Mouse (Mus musculus): ENCODE results near the gene Dtx2. TPM values are rescaled to one million over a fixed set of nuclear protein-coding genes. Genes with fewer than 3 reads are reported as not detected.

Gene Dtx2
- polyA plus RNA-seq, 1 experiment from 2014 or later, result 25.5 TPM

GRCm38 (mm10) chr5:135979381-135979780, 15.2 kb upstream of the Dtx2 start:
- ATAC-seq, result no peak
- Histone ChIP-seq H3K9ac (no peak overlapping the region), H3K4me1 (no peaks in the 10 kb centered on the region), H3K4me2 (no peak overlapping the region), H3K4me3 (no peak overlapping the region), H3K27ac (no peak overlapping the region), H3K36me3 (ENCODE audit: poor library complexity, severe bottlenecking) (no peaks in the 10 kb centered on the region), H3K27me3 (no peaks in the 10 kb centered on the region), H3K9me3 (replicated peaks) (no peaks in the 10 kb centered on the region)
- WGBS, result 69% methylated on average over 5 of the region's 5 CpGs

- no peak within 1 kb of the TSS for H3K4me3 ChIP-seq
- no peak for ATAC-seq
- H3K9me3 ChIP-seq (replicated peaks), result no peaks in the 10 kb centered on the region
- WGBS, result 76% methylated on average over 8 of the region's 8 CpGs
- H3K9ac ChIP-seq, result no peak within 1 kb of the TSS
- no peak within 1 kb of the TSS for H3K27ac ChIP-seq
- H3K27me3 ChIP-seq, result no peaks in the 10 kb centered on the region
- no peak within 1 kb of the TSS for H3K4me2 ChIP-seq
- H3K36me3 ChIP-seq (ENCODE audit: poor library complexity, severe bottlenecking), result no peaks in the 10 kb centered on the region
- no peaks in the 10 kb centered on the region for H3K4me1 ChIP-seq
Measured at GRCm38 (mm10) chr5:135979904-135980303, 14.7 kb upstream of the Dtx2 start, which contains the start of gene Zp3. Zp3 (plus strand) TSS chr5:135980099.

GRCm38 (mm10) chr5:135982398-135982797, 12.2 kb upstream of the Dtx2 start:
- H3K27ac ChIP-seq, result no peak overlapping the region
- no peak overlapping the region for H3K4me2 ChIP-seq
- H3K9me3 ChIP-seq (replicated peaks), result no peaks in the 10 kb centered on the region
- no peak overlapping the region for H3K9ac ChIP-seq
- H3K4me3 ChIP-seq, result no peak overlapping the region
- H3K27me3 ChIP-seq, result no peaks in the 10 kb centered on the region
- WGBS, result 38% methylated on average over 6 of the region's 6 CpGs
- H3K4me1 ChIP-seq, result no peaks in the 10 kb centered on the region
- no peaks in the 10 kb centered on the region for H3K36me3 ChIP-seq (ENCODE audit: poor library complexity, severe bottlenecking)
- no peak for ATAC-seq

GRCm38 (mm10) chr5:135984546-135985044, 10.0 kb upstream of the Dtx2 start:
- ATAC-seq, result no peak
- Histone ChIP-seq H3K9ac (no peak overlapping the region), H3K9me3 (replicated peaks) (no peaks in the 10 kb centered on the region), H3K4me2 (no peak overlapping the region), H3K4me3 (no peak overlapping the region), H3K27ac (no peak overlapping the region), H3K36me3 (ENCODE audit: poor library complexity, severe bottlenecking) (no peaks in the 10 kb centered on the region), H3K4me1 (no peaks in the 10 kb centered on the region), H3K27me3 (no peaks in the 10 kb centered on the region)
- WGBS, result 62% methylated on average over 6 of the region's 6 CpGs

- Histone ChIP-seq H3K4me1 (no peaks in the 10 kb centered on the region), H3K36me3 (ENCODE audit: poor library complexity, severe bottlenecking) (no peaks in the 10 kb centered on the region), H3K4me2 (no peak overlapping the region), H3K9me3 (replicated peaks) (no peaks in the 10 kb centered on the region), H3K27ac (no peak overlapping the region), H3K9ac (no peak overlapping the region), H3K4me3 (no peak overlapping the region), H3K27me3 (no peaks in the 10 kb centered on the region)
- WGBS, result 64% methylated on average over 11 of the region's 11 CpGs
- ATAC-seq, result no peak
Measured at GRCm38 (mm10) chr5:135987248-135987647, 7.4 kb upstream of the Dtx2 start.

- Histone ChIP-seq H3K27me3 (no peaks in the 10 kb centered on the region), H3K36me3 (ENCODE audit: poor library complexity, severe bottlenecking) (no peaks in the 10 kb centered on the region), H3K9me3 (replicated peaks) (no peaks in the 10 kb centered on the region), H3K4me3 (no peak overlapping the region), H3K4me2 (no peak overlapping the region), H3K4me1 (peaks cover 4% of the 10 kb centered on the region), H3K9ac (no peak overlapping the region), H3K27ac (no peak overlapping the region)
- 77% methylated on average over 5 of the region's 5 CpGs for WGBS
- ATAC-seq, result no peak
Measured at GRCm38 (mm10) chr5:135990601-135991000, 4.0 kb upstream of the Dtx2 start.

- ATAC-seq, result no peak
- Histone ChIP-seq H3K4me3 (no peak overlapping the region), H3K4me2 (no peak overlapping the region), H3K4me1 (peaks cover 16% of the 10 kb centered on the region), H3K27ac (no peak overlapping the region), H3K9me3 (replicated peaks) (no peaks in the 10 kb centered on the region), H3K9ac (no peak overlapping the region), H3K36me3 (ENCODE audit: poor library complexity, severe bottlenecking) (peaks cover 22% of the 10 kb centered on the region), H3K27me3 (no peaks in the 10 kb centered on the region)
- 62% methylated on average over 5 of the region's 5 CpGs for WGBS
Measured at GRCm38 (mm10) chr5:135993381-135993965, 1.1 kb upstream of the Dtx2 start.

- no peak overlapping the region for H3K27ac ChIP-seq
- H3K4me1 ChIP-seq, result peaks cover 16% of the 10 kb centered on the region
- H3K4me3 ChIP-seq, result peak overlapping the region; percentile 77
- no peaks in the 10 kb centered on the region for H3K9me3 ChIP-seq (replicated peaks)
- H3K4me2 ChIP-seq, result peak overlapping the region; percentile 82; the same call in 1 of the 2 replicates
- peak; percentile 58 for ATAC-seq
- H3K27me3 ChIP-seq, result no peaks in the 10 kb centered on the region
- H3K9ac ChIP-seq, result no peak overlapping the region
- H3K36me3 ChIP-seq (ENCODE audit: poor library complexity, severe bottlenecking), result peaks cover 29% of the 10 kb centered on the region
- 63% methylated on average over 8 of the region's 8 CpGs for WGBS
Measured at GRCm38 (mm10) chr5:135994335-135994724, 270 bp upstream of the Dtx2 start.

GRCm38 (mm10) chr5:135996162-135996561, 1.6 kb downstream of the Dtx2 start:
- H3K4me3 ChIP-seq, result no peak overlapping the region
- no peaks in the 10 kb centered on the region for H3K27me3 ChIP-seq
- 0 out of 2 replicates have a peak overlapping the region, but pooled peaks have one; percentile 92 for H3K9ac ChIP-seq
- ATAC-seq, result no peak
- H3K4me2 ChIP-seq, result peak overlapping the region; percentile 82
- no peaks in the 10 kb centered on the region for H3K9me3 ChIP-seq (replicated peaks)
- no peak overlapping the region for H3K27ac ChIP-seq
- peaks cover 45% of the 10 kb centered on the region for H3K36me3 ChIP-seq (ENCODE audit: poor library complexity, severe bottlenecking)
- WGBS, result 92% methylated on average over 8 of the region's 8 CpGs
- peaks cover 16% of the 10 kb centered on the region for H3K4me1 ChIP-seq

GRCm38 (mm10) chr5:136001222-136001621, 6.6 kb downstream of the Dtx2 start:
- H3K9ac ChIP-seq, result no peak overlapping the region
- peaks cover 11% of the 10 kb centered on the region for H3K4me1 ChIP-seq
- no peak overlapping the region for H3K4me2 ChIP-seq
- ATAC-seq, result no peak
- H3K27me3 ChIP-seq, result no peaks in the 10 kb centered on the region
- H3K36me3 ChIP-seq (ENCODE audit: poor library complexity, severe bottlenecking), result peaks cover 57% of the 10 kb centered on the region
- no peak overlapping the region for H3K4me3 ChIP-seq
- H3K9me3 ChIP-seq (replicated peaks), result no peaks in the 10 kb centered on the region
- 93% methylated on average over 6 of the region's 6 CpGs for WGBS
- H3K27ac ChIP-seq, result no peak overlapping the region

GRCm38 (mm10) chr5:136002325-136002724, 7.7 kb downstream of the Dtx2 start:
- Histone ChIP-seq H3K27ac (no peak overlapping the region), H3K9me3 (replicated peaks) (no peaks in the 10 kb centered on the region), H3K27me3 (no peaks in the 10 kb centered on the region), H3K9ac (no peak overlapping the region), H3K36me3 (ENCODE audit: poor library complexity, severe bottlenecking) (peaks cover 47% of the 10 kb centered on the region), H3K4me3 (no peak overlapping the region), H3K4me1 (peaks cover 6% of the 10 kb centered on the region), H3K4me2 (no peak overlapping the region)
- ATAC-seq, result no peak
- WGBS, result 72% methylated on average over 2 of the region's 2 CpGs

- WGBS, result 27% methylated on average over 3 of the region's 3 CpGs
- ATAC-seq, result no peak
- Histone ChIP-seq H3K9me3 (replicated peaks) (no peaks in the 10 kb centered on the region), H3K4me1 (peaks cover 6% of the 10 kb centered on the region), H3K4me2 (no peak overlapping the region), H3K27ac (no peak overlapping the region), H3K36me3 (ENCODE audit: poor library complexity, severe bottlenecking) (peaks cover 43% of the 10 kb centered on the region), H3K27me3 (no peaks in the 10 kb centered on the region), H3K4me3 (no peak overlapping the region), H3K9ac (0 out of 2 replicates have a peak overlapping the region, but pooled peaks have one; percentile 21)
Measured at GRCm38 (mm10) chr5:136002751-136003151, 8.2 kb downstream of the Dtx2 start.

- peaks cover 6% of the 10 kb centered on the region for H3K4me1 ChIP-seq
- no peaks in the 10 kb centered on the region for H3K9me3 ChIP-seq (replicated peaks)
- no peaks in the 10 kb centered on the region for H3K27me3 ChIP-seq
- WGBS, result 85% methylated on average over 4 of the region's 4 CpGs
- peaks cover 27% of the 10 kb centered on the region for H3K36me3 ChIP-seq (ENCODE audit: poor library complexity, severe bottlenecking)
- no peak overlapping the region for H3K27ac ChIP-seq
- no peak overlapping the region for H3K9ac ChIP-seq
- H3K4me3 ChIP-seq, result no peak overlapping the region
- no peak for ATAC-seq
- no peak overlapping the region for H3K4me2 ChIP-seq
Measured at GRCm38 (mm10) chr5:136004537-136004936, 9.9 kb downstream of the Dtx2 start.

Data from forebrain, embryonic 13.5 days (tissue).